Mouse (Mus musculus) liver, embryonic 16.5 days (tissue): ENCODE measurements around the gene Nceh1. TPM values are rescaled to one million over a fixed set of nuclear protein-coding genes. Genes with fewer than 3 reads are reported as not detected.

ENCODE experiments used
- ATAC-seq: fragments of 200-750 bp; cut with Nextera tagmentation; 2 replicates; pipeline ENCODE4 v1.8.0; 2017; ENCODE audit warnings: low read depth, mild to moderate bottlenecking, moderate number of reproducible peaks, moderate library complexity
- H3K27ac ChIP-seq: fragments of 300-500 bp; sonication (generic); 2 replicates; pipeline ENCODE4 v1.5.1; 2014; ENCODE audit warnings: mild to moderate bottlenecking, low read length
- H3K27me3 ChIP-seq: fragments of 300-500 bp; sonication (generic); 2 replicates; pipeline ENCODE4 v1.6.1; 2014; ENCODE audit warnings: low read depth, low read length, mixed read lengths; ENCODE audit not compliant: control insufficient read depth, insufficient read depth
- H3K36me3 ChIP-seq: fragments of 300-500 bp; sonication (generic); 2 replicates; pipeline ENCODE4 v1.6.1; 2014; ENCODE audit warnings: mild to moderate bottlenecking; ENCODE audit not compliant: control insufficient read depth, insufficient read depth
- H3K4me1 ChIP-seq: fragments of 300-500 bp; sonication (generic); 2 replicates; pipeline ENCODE4 v1.6.1; 2014; ENCODE audit warnings: low read depth, low read length, mixed read lengths; ENCODE audit not compliant: control insufficient read depth
- H3K4me2 ChIP-seq: fragments of 300-500 bp; sonication (generic); 2 replicates; pipeline ENCODE4 v1.6.1; 2014; ENCODE audit warnings: low read depth, low read length, mixed read lengths
- H3K4me3 ChIP-seq: fragments of 300-500 bp; sonication (generic); 2 replicates; pipeline ENCODE4 v1.5.1; 2014; ENCODE audit warnings: low read depth, mild to moderate bottlenecking, low read length
- H3K9ac ChIP-seq: fragments of 300-500 bp; sonication (generic); 2 replicates; pipeline ENCODE4 v1.6.1; 2014; ENCODE audit warnings: low read depth, low read length
- H3K9me3 ChIP-seq: fragments of 300-500 bp; sonication (generic); replicated peaks from 2 replicates; pipeline ENCODE4 v1.6.1; 2016; ENCODE audit warnings: low read length; ENCODE audit not compliant: control insufficient read depth
- WGBS: fragments of 180-500 bp; shearing (Covaris S2); extraction: QIAGEN DNeasy Blood & Tissue Kit; methylation state at CpG from one replicate; pipeline ENCODE4 v1.1.7; 2014; ENCODE audit not compliant: insufficient replicate concordance; 5-methylcytosine and 5-hydroxymethylcytosine counted together
- polyA plus RNA-seq: library from polyadenylated mRNA; unstranded; fragments of >200 nt; fragmentation: Nextera tagmentation; extraction: Ambion mirVana; gene quantifications from 2 replicates; pipeline ENCODE4 v1.2.1, GENCODE M21; 2015

Nceh1 gene
- polyA plus RNA-seq, 1 experiment from 2014 or later, result 7.2 TPM

DNA sequence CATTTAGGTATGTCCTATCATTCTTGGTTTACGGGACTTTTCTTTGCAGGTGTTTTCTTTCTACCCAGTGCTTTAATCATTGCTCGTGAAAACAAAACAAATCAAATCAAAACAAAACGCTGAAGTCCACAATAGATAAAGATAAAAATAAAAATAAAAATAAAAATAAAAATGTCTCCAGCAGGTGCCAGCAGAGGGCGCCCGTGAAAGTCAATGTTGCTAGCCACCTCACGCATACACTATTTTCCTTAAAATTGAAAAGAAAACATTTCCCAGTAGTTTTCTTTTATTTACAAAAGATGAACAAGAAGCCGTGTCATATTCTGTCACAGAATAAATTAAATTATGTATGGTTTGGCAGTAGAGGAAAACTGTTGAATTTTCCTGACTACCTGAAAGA lies 68.2 kb downstream of the Nceh1 start:
- WGBS, result 31% methylated on average over 7 of the region's 7 CpGs
- no peak for ATAC-seq
- no peaks in the 10 kb centered on the region for H3K4me1 ChIP-seq

GRCm38 (mm10) chr3:27258461-27258860 lies 75.7 kb downstream of the Nceh1 start:
- Histone ChIP-seq H3K27ac (no peak overlapping the region), H3K4me2 (no peak overlapping the region), H3K36me3 (no peaks in the 10 kb centered on the region), H3K27me3 (no peaks in the 10 kb centered on the region), H3K4me3 (peak overlapping the region; percentile 32; the same call in 1 of the 2 replicates), H3K9ac (no peak overlapping the region), H3K4me1 (no peaks in the 10 kb centered on the region), H3K9me3 (no peaks in the 10 kb centered on the region)
- no peak for ATAC-seq
- 31% methylated on average over 10 of the region's 10 CpGs for WGBS

More for the DNA sequence above, 68.2 kb downstream of the Nceh1 start:
- Histone ChIP-seq H3K9me3 (no peaks in the 10 kb centered on the region), H3K4me3 (no peak overlapping the region), H3K9ac (no peak overlapping the region), H3K4me2 (no peak overlapping the region), H3K27me3 (no peaks in the 10 kb centered on the region), H3K36me3 (no peaks in the 10 kb centered on the region), H3K27ac (no peak overlapping the region)

GRCm38 (mm10) chr3:27260393-27260792 lies 77.6 kb downstream of the Nceh1 start:
- H3K27ac ChIP-seq, result no peak overlapping the region
- H3K27me3 ChIP-seq, result no peaks in the 10 kb centered on the region
- H3K4me3 ChIP-seq, result no peak overlapping the region
- ATAC-seq, result no peak
- H3K4me1 ChIP-seq, result no peaks in the 10 kb centered on the region
- H3K9ac ChIP-seq, result no peak overlapping the region
- 61% methylated on average over 2 of the region's 2 CpGs for WGBS
- H3K36me3 ChIP-seq, result no peaks in the 10 kb centered on the region
- H3K4me2 ChIP-seq, result no peak overlapping the region
- H3K9me3 ChIP-seq, result no peaks in the 10 kb centered on the region

DNA sequence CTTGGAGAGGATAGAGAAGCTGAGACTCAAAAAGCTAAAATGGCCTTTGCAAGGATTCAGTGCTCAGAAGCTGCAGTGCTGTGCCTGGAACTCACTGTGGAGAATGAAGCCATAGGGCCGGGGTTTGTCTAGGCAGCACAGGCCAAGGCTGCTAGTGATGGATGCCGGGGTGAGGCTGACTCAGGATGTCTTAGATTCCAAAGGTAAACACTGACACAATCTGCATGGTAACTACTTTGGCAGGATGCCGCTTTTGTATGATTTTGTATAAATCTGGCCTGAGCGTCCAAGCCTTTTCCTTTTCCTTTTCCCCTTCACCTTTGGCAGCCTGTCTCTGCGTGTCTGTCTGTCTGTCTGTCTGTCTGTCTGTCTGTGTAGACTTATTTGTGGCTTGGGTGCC lies 84.6 kb downstream of the Nceh1 start:
- H3K4me1 ChIP-seq, result no peaks in the 10 kb centered on the region; the same call in 1 of the 2 replicates
- no peak overlapping the region for H3K27ac ChIP-seq
- no peak for ATAC-seq
- H3K4me2 ChIP-seq, result no peak overlapping the region
- H3K4me3 ChIP-seq, result no peak overlapping the region
- WGBS, result 60% methylated on average over 5 of the region's 5 CpGs
- no peak overlapping the region for H3K9ac ChIP-seq
- H3K36me3 ChIP-seq, result no peaks in the 10 kb centered on the region
- no peaks in the 10 kb centered on the region for H3K27me3 ChIP-seq
- H3K9me3 ChIP-seq, result no peaks in the 10 kb centered on the region

DNA sequence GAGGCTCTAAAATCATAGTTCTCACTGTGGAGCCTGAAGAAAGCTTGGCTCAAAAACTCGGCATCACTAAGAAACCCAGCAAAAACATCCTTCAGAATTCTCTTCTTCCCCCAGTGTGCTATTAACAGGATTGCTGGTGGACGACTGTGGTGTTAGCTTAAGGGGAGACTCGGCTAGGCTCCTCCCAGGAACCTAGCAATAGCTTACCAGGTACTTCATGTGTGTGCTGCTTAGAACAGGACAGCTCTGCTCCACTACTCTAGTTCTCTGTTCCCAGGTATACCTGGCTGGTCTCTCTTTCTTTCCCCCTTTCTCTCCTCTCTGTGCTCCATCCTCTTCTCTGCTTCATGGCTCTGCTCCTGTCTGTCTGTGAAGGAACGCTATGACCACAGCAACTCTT lies 85.1 kb downstream of the Nceh1 start:
- H3K4me3 ChIP-seq, result no peak overlapping the region
- H3K9ac ChIP-seq, result no peak overlapping the region
- H3K36me3 ChIP-seq, result no peaks in the 10 kb centered on the region
- H3K4me2 ChIP-seq, result no peak overlapping the region
- no peaks in the 10 kb centered on the region for H3K27me3 ChIP-seq
- WGBS, result 50% methylated on average over 4 of the region's 4 CpGs
- no peaks in the 10 kb centered on the region for H3K9me3 ChIP-seq
- no peaks in the 10 kb centered on the region; the same call in 1 of the 2 replicates for H3K4me1 ChIP-seq
- ATAC-seq, result no peak
- H3K27ac ChIP-seq, result no peak overlapping the region

DNA sequence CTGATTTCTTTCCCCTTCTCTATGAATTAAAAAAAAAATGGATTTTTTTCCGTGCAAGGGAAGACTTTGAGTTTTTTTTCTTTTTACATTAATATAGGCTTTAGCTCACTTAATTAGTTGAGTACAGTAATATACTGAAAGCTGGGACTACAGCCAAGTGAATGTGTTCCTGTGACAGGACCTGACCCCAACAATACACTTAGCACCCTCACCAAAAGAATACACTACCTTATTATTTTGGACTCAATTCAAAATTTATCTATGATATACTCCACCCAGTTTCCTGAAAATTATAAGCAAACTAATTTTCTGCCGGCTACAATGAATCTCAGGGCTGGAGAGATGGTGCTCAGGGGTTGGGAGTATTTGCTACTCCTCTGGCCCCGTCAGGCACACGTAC lies 86.4 kb downstream of the Nceh1 start:
- no peaks in the 10 kb centered on the region for H3K27me3 ChIP-seq
- H3K36me3 ChIP-seq, result no peaks in the 10 kb centered on the region
- no peak overlapping the region for H3K9ac ChIP-seq
- no peak overlapping the region for H3K4me3 ChIP-seq
- ATAC-seq, result no peak
- WGBS, result 45% methylated on average over 4 of the region's 4 CpGs
- no peak overlapping the region for H3K4me2 ChIP-seq
- no peaks in the 10 kb centered on the region for H3K9me3 ChIP-seq
- H3K27ac ChIP-seq, result no peak overlapping the region
- no peaks in the 10 kb centered on the region; the same call in 1 of the 2 replicates for H3K4me1 ChIP-seq

GRCm38 (mm10) chr3:27270160-27270962 lies 87.6 kb downstream of the Nceh1 start:
- Histone ChIP-seq H3K9me3 (no peaks in the 10 kb centered on the region), H3K9ac (no peak overlapping the region), H3K27me3 (no peaks in the 10 kb centered on the region), H3K27ac (peak overlapping the region; percentile 37; the same call in 1 of the 2 replicates), H3K4me3 (no peak overlapping the region), H3K4me2 (peak overlapping the region; percentile 30; the same call in 1 of the 2 replicates), H3K4me1 (no peaks in the 10 kb centered on the region; the same call in 1 of the 2 replicates), H3K36me3 (no peaks in the 10 kb centered on the region)
- peak; percentile 71 for ATAC-seq
- 14% methylated on average over 11 of the region's 11 CpGs for WGBS

DNA sequence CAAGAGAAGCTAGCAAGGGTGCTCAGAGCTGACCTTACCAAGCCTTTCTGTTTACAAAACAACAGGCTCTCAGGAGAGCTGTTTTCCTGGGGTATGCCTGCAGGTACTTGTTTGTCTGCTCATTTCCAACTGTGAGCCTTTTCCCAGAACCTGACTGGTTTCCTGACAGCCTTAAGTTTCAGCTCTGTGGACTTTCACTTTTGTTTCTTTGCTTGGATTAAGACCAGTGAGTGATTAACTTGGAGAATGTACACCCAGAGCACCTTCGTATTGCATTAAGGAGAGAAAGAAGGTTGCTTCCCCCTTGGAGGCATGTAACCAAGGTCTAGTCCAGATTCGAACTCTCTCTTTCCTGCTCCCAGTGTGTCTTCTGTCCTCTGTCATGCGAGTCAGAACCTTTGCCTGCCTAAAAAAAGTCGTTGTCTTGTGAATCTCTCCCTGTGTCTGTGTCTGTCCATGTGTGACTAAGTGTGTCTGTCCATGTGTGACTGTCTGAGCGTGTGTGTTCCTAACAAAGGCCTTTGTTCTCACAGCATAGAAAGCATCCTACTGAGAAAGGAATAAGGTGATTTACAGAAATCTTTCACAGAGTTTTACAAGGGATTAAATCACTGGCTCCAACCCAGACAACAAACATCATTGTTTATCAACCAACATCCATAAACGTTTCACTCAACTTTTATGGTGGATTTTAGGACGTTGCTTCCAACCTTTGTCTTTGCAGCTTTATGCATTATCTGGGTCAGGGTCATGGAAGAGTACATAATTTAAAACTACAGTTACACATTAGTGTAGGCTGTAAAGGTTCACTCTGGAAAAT lies 90.4 kb downstream of the Nceh1 start:
- WGBS, result 45% methylated on average over 7 of the region's 7 CpGs
- H3K4me3 ChIP-seq, result no peak overlapping the region
- no peak overlapping the region for H3K27ac ChIP-seq
- H3K9ac ChIP-seq, result no peak overlapping the region
- ATAC-seq, result no peak
- no peaks in the 10 kb centered on the region for H3K36me3 ChIP-seq
- H3K27me3 ChIP-seq, result no peaks in the 10 kb centered on the region
- H3K9me3 ChIP-seq, result no peaks in the 10 kb centered on the region
- no peaks in the 10 kb centered on the region; the same call in 1 of the 2 replicates for H3K4me1 ChIP-seq
- H3K4me2 ChIP-seq, result no peak overlapping the region
